Mouse (Mus musculus): ENCODE results near the gene Cog6. TPM values are rescaled to one million over a fixed set of nuclear protein-coding genes. Genes with fewer than 3 reads are reported as not detected.

Cog6 gene
- 21.9 and 23.6 TPM in 2 replicates for polyA plus RNA-seq (2015; fragmentation: Nextera tagmentation; extraction: Ambion mirVana)

DNA sequence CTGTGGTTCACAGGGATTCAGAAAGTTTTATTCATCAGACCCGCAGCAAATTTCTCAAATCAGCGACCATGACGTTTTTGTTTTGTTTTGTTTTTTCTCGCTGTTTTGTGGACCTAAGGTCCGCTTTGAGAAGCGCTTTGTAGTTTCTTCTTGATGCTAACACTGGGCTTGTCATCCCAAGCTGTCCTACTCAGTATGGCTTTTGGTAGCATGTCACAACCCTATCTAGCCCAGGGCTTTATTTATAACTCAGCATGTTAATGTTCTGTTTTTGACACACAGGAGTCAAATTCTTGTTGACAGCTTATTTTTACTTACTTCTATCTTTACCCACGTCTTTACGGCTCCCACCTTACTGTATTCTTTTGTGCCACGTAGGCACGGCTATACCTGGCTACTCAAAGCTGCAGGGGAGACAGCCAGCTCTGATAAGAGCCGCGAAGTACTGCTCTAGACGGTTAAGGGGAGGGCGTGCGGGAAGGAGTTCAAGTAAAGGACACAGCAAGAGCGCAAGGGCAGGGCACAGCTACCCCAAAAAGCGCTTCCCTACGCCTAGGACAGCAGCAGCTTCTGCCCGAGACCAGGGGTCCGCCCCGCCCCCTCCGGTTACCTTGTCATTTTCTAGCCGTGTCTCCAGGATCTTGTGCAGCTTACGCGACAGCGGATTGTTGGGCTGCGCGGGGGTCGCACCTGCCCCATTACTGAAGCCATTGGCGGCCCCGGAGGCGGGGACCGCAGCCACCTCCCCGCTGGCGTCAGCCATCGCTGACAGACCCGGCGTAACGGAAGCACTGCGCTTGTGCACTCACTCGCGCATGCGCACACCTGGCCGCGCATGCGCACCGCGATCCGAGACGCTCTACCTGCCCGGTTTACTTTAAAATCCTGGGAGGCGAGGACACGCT is at the start of gene Cog6:
TSS of gene Cog6 (minus strand) at position 802 of the 905 bp plus-strand sequence.
- peak; percentile 80 for ATAC-seq
- Histone ChIP-seq H3K27me3 (replicated peaks; ENCODE audit: control insufficient read depth, insufficient read depth, low read length) (no peaks in the 10 kb centered on the region), H3K9me3 (ENCODE audit: control insufficient read depth) (no peaks in the 10 kb centered on the region), H3K36me3 (ENCODE audit: control insufficient read depth, insufficient read depth) (peaks cover 15% of the 10 kb centered on the region), H3K4me2 (replicated peaks; ENCODE audit: low read depth) (peak within 1 kb of the TSS; percentile 76), H3K4me1 (replicated peaks; ENCODE audit: control insufficient read depth, insufficient read depth, low read length) (no peaks in the 10 kb centered on the region), H3K4me3 (ENCODE audit: low read depth, low read length) (peak within 1 kb of the TSS; percentile 74), H3K27ac (ENCODE audit: low read depth, low read length) (0 out of 2 replicates have a peak within 1 kb of the TSS, but pooled peaks have one; percentile 5), H3K9ac (ENCODE audit: low read depth, low read length) (peak within 1 kb of the TSS; percentile 61)
- no peak for TF ChIP-seq CTCF (IDR thresholded peaks at IDR 0.05; ENCODE audit: low read depth)
- WGBS: 4% methylated on average over 53 of the region's 53 CpGs

DNA sequence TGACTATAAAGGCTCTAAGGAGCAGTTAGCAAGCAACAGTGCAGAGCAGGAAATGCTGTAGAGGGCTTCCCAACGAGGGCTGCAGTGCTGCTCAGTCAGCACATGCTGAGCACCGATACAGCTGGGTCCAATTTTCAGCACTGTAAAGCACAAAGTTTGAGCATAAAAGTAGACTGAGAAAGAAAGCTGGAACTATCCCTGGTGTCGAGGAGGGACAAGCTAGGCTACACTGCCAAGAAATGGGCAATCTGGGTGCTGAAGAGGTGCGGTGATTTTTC is 49.0 kb upstream of the Cog6 start:
- H3K4me1 ChIP-seq (replicated peaks; ENCODE audit: control insufficient read depth, insufficient read depth, low read length): no peaks in the 10 kb centered on the region
- WGBS: 75% methylated on average over 4 of the region's 4 CpGs
- H3K27ac ChIP-seq (ENCODE audit: low read depth, low read length): no peak overlapping the region; the same call in 1 of the 2 replicates
- H3K9me3 ChIP-seq (ENCODE audit: control insufficient read depth): no peaks in the 10 kb centered on the region
- ATAC-seq: no peak
- H3K36me3 ChIP-seq (ENCODE audit: control insufficient read depth, insufficient read depth): no peaks in the 10 kb centered on the region
- no peak for TF ChIP-seq CTCF (IDR thresholded peaks at IDR 0.05; ENCODE audit: low read depth)
- no peak overlapping the region for H3K4me2 ChIP-seq (replicated peaks; ENCODE audit: low read depth)
- no peaks in the 10 kb centered on the region for H3K27me3 ChIP-seq (replicated peaks; ENCODE audit: control insufficient read depth, insufficient read depth, low read length)
- no peak overlapping the region for H3K9ac ChIP-seq (ENCODE audit: low read depth, low read length)
- no peak overlapping the region for H3K4me3 ChIP-seq (ENCODE audit: low read depth, low read length)

DNA sequence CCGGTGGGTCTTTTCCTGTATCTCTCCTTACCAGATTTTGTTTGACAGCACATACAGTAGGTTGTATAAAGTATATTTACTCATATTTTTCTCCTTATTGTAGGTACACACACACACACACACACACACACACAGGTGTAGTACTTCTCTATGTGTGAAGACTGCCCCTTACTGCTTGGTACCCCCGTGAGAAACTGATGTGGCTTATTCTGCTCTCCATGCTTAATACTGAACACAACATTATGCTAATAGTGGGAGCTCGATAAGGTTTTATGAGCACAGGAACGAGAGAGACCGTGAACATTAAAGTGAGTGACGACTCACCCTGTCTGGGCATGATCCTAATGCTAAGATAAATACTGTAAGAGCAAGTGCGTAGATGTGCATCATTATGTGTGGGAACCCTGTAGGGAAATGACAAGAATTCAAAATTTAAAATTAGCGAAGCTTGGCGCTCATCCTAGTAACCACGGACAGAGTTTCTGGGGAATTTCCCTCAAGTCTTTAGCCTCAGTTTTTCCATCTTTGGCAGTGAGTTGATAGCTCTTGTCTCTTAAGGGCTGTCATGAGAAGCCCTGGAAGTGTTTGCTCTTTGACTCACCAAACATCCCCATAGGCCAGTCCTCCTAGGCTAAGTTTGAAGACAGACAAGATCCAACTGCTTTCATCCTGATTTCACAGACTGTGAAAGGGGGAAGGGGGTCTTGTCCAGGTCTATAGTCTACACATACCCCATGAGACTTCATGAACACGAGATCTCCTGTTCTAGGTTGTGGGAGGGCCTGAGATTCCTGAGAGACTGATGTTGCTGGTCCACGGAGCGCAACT is 48.4 kb upstream of the Cog6 start:
- H3K36me3 ChIP-seq (ENCODE audit: control insufficient read depth, insufficient read depth): no peaks in the 10 kb centered on the region
- no peak overlapping the region for H3K9ac ChIP-seq (ENCODE audit: low read depth, low read length)
- no peak for TF ChIP-seq CTCF (IDR thresholded peaks at IDR 0.05; ENCODE audit: low read depth)
- no peak overlapping the region for H3K4me3 ChIP-seq (ENCODE audit: low read depth, low read length)
- WGBS: 77% methylated on average over 13 of the region's 13 CpGs
- H3K4me1 ChIP-seq (replicated peaks; ENCODE audit: control insufficient read depth, insufficient read depth, low read length): no peaks in the 10 kb centered on the region
- no peak overlapping the region; the same call in 1 of the 2 replicates for H3K27ac ChIP-seq (ENCODE audit: low read depth, low read length)
- no peak for ATAC-seq
- no peak overlapping the region for H3K4me2 ChIP-seq (replicated peaks; ENCODE audit: low read depth)
- no peaks in the 10 kb centered on the region for H3K9me3 ChIP-seq (ENCODE audit: control insufficient read depth)
- H3K27me3 ChIP-seq (replicated peaks; ENCODE audit: control insufficient read depth, insufficient read depth, low read length): no peaks in the 10 kb centered on the region

DNA sequence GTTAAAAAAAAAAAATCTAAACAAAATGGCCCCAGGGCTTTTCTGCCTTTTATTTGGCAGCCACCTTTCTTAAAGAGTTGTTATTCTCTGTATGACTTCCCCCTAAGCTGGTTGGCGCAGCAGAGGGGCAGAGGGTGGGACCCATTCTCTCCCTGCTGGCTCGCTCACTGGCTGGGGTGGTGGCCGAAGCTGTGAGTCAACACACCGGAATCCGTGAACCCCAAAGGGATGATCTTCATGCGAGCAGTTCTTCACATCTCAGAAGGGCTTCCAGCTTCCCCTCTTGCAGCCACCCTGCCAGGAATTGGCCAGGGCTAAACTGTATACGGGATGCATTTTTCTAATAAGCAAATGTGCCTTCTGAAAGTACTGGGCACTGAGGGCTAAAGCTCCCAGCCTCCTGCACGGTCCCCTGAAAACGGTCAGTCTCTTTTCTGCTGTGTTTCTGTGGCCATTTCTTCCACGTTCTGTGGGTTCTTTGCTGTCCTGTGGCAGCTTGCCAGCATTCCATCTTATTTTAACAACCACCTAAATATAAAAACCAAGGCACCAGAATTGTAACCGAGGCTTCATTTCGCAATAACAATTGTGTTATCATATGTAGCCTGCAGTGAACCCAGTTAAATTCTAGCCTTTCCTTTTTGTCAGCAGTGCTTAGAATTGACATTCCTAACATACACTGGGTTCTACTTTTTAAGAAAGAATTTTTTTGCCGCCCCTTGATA is 46.5 kb upstream of the Cog6 start:
- no peak overlapping the region for H3K27ac ChIP-seq (ENCODE audit: low read depth, low read length)
- 40% methylated on average over 13 of the region's 13 CpGs for WGBS

DNA sequence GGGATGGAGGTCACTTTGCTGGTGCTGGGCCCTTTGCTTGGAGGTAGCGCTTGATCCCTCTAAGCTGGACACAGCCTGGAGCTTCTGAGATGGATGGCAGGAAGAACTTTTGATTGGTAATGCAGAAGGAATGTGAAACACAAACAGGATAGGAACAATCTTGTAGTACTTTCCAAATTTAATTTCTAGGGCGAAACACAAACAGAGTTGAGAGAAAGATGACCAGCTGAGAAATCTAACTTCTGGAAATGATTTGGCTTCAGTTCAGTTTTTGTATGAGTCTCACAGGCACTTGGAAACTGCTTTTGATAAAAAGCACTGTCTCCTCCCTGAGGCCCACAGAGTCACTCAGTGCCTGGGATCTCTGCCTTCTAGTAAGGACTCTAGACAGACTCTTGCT is 42.9 kb upstream of the Cog6 start:
- no peak overlapping the region for H3K4me3 ChIP-seq (ENCODE audit: low read depth, low read length)
- no peaks in the 10 kb centered on the region for H3K27me3 ChIP-seq (replicated peaks; ENCODE audit: control insufficient read depth, insufficient read depth, low read length)
- H3K9ac ChIP-seq (ENCODE audit: low read depth, low read length): no peak overlapping the region
- no peaks in the 10 kb centered on the region for H3K4me1 ChIP-seq (replicated peaks; ENCODE audit: control insufficient read depth, insufficient read depth, low read length)
- H3K4me2 ChIP-seq (replicated peaks; ENCODE audit: low read depth): no peak overlapping the region
- ATAC-seq: no peak
- H3K9me3 ChIP-seq (ENCODE audit: control insufficient read depth): no peaks in the 10 kb centered on the region
- H3K36me3 ChIP-seq (ENCODE audit: control insufficient read depth, insufficient read depth): no peaks in the 10 kb centered on the region
- WGBS: 63% methylated on average over 2 of the region's 2 CpGs
- TF ChIP-seq CTCF (IDR thresholded peaks at IDR 0.05; ENCODE audit: low read depth): no peak
- no peak overlapping the region for H3K27ac ChIP-seq (ENCODE audit: low read depth, low read length)

More for the DNA sequence above, 46.5 kb upstream of the Cog6 start:
- no peaks in the 10 kb centered on the region for H3K27me3 ChIP-seq (replicated peaks; ENCODE audit: control insufficient read depth, insufficient read depth, low read length)
- H3K4me3 ChIP-seq (ENCODE audit: low read depth, low read length): no peak overlapping the region
- H3K36me3 ChIP-seq (ENCODE audit: control insufficient read depth, insufficient read depth): no peaks in the 10 kb centered on the region
- no peak for ATAC-seq
- no peak for TF ChIP-seq CTCF (IDR thresholded peaks at IDR 0.05; ENCODE audit: low read depth)
- H3K9me3 ChIP-seq (ENCODE audit: control insufficient read depth): no peaks in the 10 kb centered on the region
- H3K9ac ChIP-seq (ENCODE audit: low read depth, low read length): no peak overlapping the region
- no peaks in the 10 kb centered on the region for H3K4me1 ChIP-seq (replicated peaks; ENCODE audit: control insufficient read depth, insufficient read depth, low read length)
- H3K4me2 ChIP-seq (replicated peaks; ENCODE audit: low read depth): no peak overlapping the region

DNA sequence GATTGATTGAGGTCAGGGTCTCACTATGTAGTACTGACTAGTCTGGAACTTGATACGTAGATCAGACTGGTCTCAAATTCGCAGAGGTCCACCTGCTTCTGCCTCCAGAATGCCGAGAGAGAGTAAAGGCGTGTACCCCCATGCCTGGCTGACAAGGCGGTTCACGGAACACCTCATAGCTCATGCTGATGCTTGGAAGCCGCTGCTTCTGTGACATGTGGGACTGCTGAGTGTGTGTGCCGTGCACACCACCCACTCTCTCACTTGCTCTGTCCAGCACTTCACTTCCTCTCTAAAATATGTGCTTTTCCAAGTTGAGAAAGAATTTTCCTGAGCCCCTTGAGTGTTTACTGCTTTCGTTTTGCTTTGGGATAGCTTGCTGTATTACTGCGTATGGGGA is 39.4 kb upstream of the Cog6 start:
- no peak for TF ChIP-seq CTCF (IDR thresholded peaks at IDR 0.05; ENCODE audit: low read depth)
- no peak overlapping the region for H3K4me2 ChIP-seq (replicated peaks; ENCODE audit: low read depth)
- no peak overlapping the region for H3K27ac ChIP-seq (ENCODE audit: low read depth, low read length)
- no peaks in the 10 kb centered on the region for H3K9me3 ChIP-seq (ENCODE audit: control insufficient read depth)
- H3K27me3 ChIP-seq (replicated peaks; ENCODE audit: control insufficient read depth, insufficient read depth, low read length): no peaks in the 10 kb centered on the region
- H3K36me3 ChIP-seq (ENCODE audit: control insufficient read depth, insufficient read depth): no peaks in the 10 kb centered on the region
- WGBS: 65% methylated on average over 10 of the region's 10 CpGs
- no peak for ATAC-seq
- H3K4me3 ChIP-seq (ENCODE audit: low read depth, low read length): no peak overlapping the region
- peaks cover 3% of the 10 kb centered on the region; the same call in 1 of the 2 replicates for H3K4me1 ChIP-seq (replicated peaks; ENCODE audit: control insufficient read depth, insufficient read depth, low read length)
- H3K9ac ChIP-seq (ENCODE audit: low read depth, low read length): no peak overlapping the region

All from intestine, postnatal 0 days (tissue).